Mouse (Mus musculus): Measurements from ENCODE around the gene Dhx58. TPM values are rescaled to one million over a fixed set of nuclear protein-coding genes. Genes with fewer than 3 reads are reported as not detected.

The Dhx58 gene
- 1.7 and 2.0 TPM in 2 replicates for polyA plus RNA-seq (2014; fragmentation: Nextera tagmentation; extraction: Ambion mirVana)

GRCm38 (mm10) chr11:100703851-100704531 lies at the start of gene Dhx58:
Gene Dhx58 (minus strand): TSS chr11:100704271.
- H3K9ac ChIP-seq (ENCODE audit: low read depth, low read length): 0 out of 2 replicates have a peak within 1 kb of the TSS, but pooled peaks have one; percentile 14

GRCm38 (mm10) chr11:100752294-100752693 lies 48.2 kb upstream of the Dhx58 start:
- no peaks in the 10 kb centered on the region for H3K27me3 ChIP-seq (replicated peaks; ENCODE audit: control insufficient read depth, insufficient read depth, low read length)

More at GRCm38 (mm10) chr11:100703851-100704531, at the start of gene Dhx58:
- H3K27ac ChIP-seq (replicated peaks; ENCODE audit: low read depth, low read length): no peak within 1 kb of the TSS
- no peaks in the 10 kb centered on the region for H3K27me3 ChIP-seq (replicated peaks; ENCODE audit: control insufficient read depth, insufficient read depth, low read length)
- H3K4me2 ChIP-seq (ENCODE audit: low read depth, low read length): no peak within 1 kb of the TSS
- 0 out of 2 replicates have a peak, but pooled peaks cover 3% of the 10 kb centered on the region for H3K4me1 ChIP-seq (ENCODE audit: control insufficient read depth, insufficient read depth, low read length)
- no peaks in the 10 kb centered on the region for H3K9me3 ChIP-seq (ENCODE audit: control insufficient read depth, low read length)
- no peak for DNase-seq (ENCODE audit: low spot score)
- H3K4me3 ChIP-seq (ENCODE audit: low read depth, low read length): no peak within 1 kb of the TSS
- no peak for ATAC-seq (ENCODE audit: low read depth)
- peaks cover 48% of the 10 kb centered on the region for H3K36me3 ChIP-seq (ENCODE audit: control insufficient read depth, insufficient read depth, low read length)
- 60% methylated on average over 7 of the region's 7 CpGs for WGBS

GRCm38 (mm10) chr11:100750127-100750526 lies 46.1 kb upstream of the Dhx58 start:
- H3K4me3 ChIP-seq (ENCODE audit: low read depth, low read length): no peak overlapping the region
- H3K4me1 ChIP-seq (ENCODE audit: control insufficient read depth, insufficient read depth, low read length): no peaks in the 10 kb centered on the region
- ATAC-seq (ENCODE audit: low read depth) (no peak), DNase-seq (ENCODE audit: low spot score) (no peak)
- H3K27me3 ChIP-seq (replicated peaks; ENCODE audit: control insufficient read depth, insufficient read depth, low read length): no peaks in the 10 kb centered on the region
- no peak overlapping the region for H3K4me2 ChIP-seq (ENCODE audit: low read depth, low read length)
- no peaks in the 10 kb centered on the region for H3K9me3 ChIP-seq (ENCODE audit: control insufficient read depth, low read length)
- H3K9ac ChIP-seq (ENCODE audit: low read depth, low read length): no peak overlapping the region
- H3K36me3 ChIP-seq (ENCODE audit: control insufficient read depth, insufficient read depth, low read length): no peaks in the 10 kb centered on the region
- H3K27ac ChIP-seq (replicated peaks; ENCODE audit: low read depth, low read length): no peak overlapping the region
- 85% methylated on average over 16 of the region's 16 CpGs for WGBS

More at GRCm38 (mm10) chr11:100752294-100752693, 48.2 kb upstream of the Dhx58 start:
- no peak overlapping the region for H3K4me2 ChIP-seq (ENCODE audit: low read depth, low read length)
- no peaks in the 10 kb centered on the region for H3K9me3 ChIP-seq (ENCODE audit: control insufficient read depth, low read length)
- no peak overlapping the region for H3K9ac ChIP-seq (ENCODE audit: low read depth, low read length)
- H3K36me3 ChIP-seq (ENCODE audit: control insufficient read depth, insufficient read depth, low read length): no peaks in the 10 kb centered on the region
- no peak overlapping the region for H3K27ac ChIP-seq (replicated peaks; ENCODE audit: low read depth, low read length)
- 36% methylated on average over 10 of the region's 10 CpGs for WGBS
- H3K4me3 ChIP-seq (ENCODE audit: low read depth, low read length): no peak overlapping the region
- no peak for DNase-seq (ENCODE audit: low spot score)
- no peak for ATAC-seq (ENCODE audit: low read depth)
- no peaks in the 10 kb centered on the region for H3K4me1 ChIP-seq (ENCODE audit: control insufficient read depth, insufficient read depth, low read length)

GRCm38 (mm10) chr11:100749469-100749868 lies 45.4 kb upstream of the Dhx58 start:
- Histone ChIP-seq H3K4me3 (ENCODE audit: low read depth, low read length) (no peak overlapping the region), H3K9me3 (ENCODE audit: control insufficient read depth, low read length) (no peaks in the 10 kb centered on the region), H3K27me3 (replicated peaks; ENCODE audit: control insufficient read depth, insufficient read depth, low read length) (no peaks in the 10 kb centered on the region), H3K27ac (replicated peaks; ENCODE audit: low read depth, low read length) (no peak overlapping the region), H3K4me1 (ENCODE audit: control insufficient read depth, insufficient read depth, low read length) (no peaks in the 10 kb centered on the region), H3K4me2 (ENCODE audit: low read depth, low read length) (no peak overlapping the region), H3K36me3 (ENCODE audit: control insufficient read depth, insufficient read depth, low read length) (no peaks in the 10 kb centered on the region), H3K9ac (ENCODE audit: low read depth, low read length) (no peak overlapping the region)
- WGBS: 51% methylated on average over 25 of the region's 25 CpGs
- no peak for DNase-seq (ENCODE audit: low spot score)
- ATAC-seq (ENCODE audit: low read depth): no peak

GRCm38 (mm10) chr11:100748620-100749019 lies 44.5 kb upstream of the Dhx58 start:
- H3K4me2 ChIP-seq (ENCODE audit: low read depth, low read length): no peak overlapping the region
- H3K4me1 ChIP-seq (ENCODE audit: control insufficient read depth, insufficient read depth, low read length): no peaks in the 10 kb centered on the region
- DNase-seq (ENCODE audit: low spot score): no peak
- no peaks in the 10 kb centered on the region for H3K9me3 ChIP-seq (ENCODE audit: control insufficient read depth, low read length)
- no peaks in the 10 kb centered on the region for H3K36me3 ChIP-seq (ENCODE audit: control insufficient read depth, insufficient read depth, low read length)
- no peak overlapping the region for H3K4me3 ChIP-seq (ENCODE audit: low read depth, low read length)
- no peak overlapping the region for H3K27ac ChIP-seq (replicated peaks; ENCODE audit: low read depth, low read length)
- WGBS: 67% methylated on average over 4 of the region's 4 CpGs
- H3K27me3 ChIP-seq (replicated peaks; ENCODE audit: control insufficient read depth, insufficient read depth, low read length): no peaks in the 10 kb centered on the region
- ATAC-seq (ENCODE audit: low read depth): no peak
- no peak overlapping the region for H3K9ac ChIP-seq (ENCODE audit: low read depth, low read length)

GRCm38 (mm10) chr11:100747114-100747513 lies 43.0 kb upstream of the Dhx58 start:
- Histone ChIP-seq H3K4me3 (ENCODE audit: low read depth, low read length) (no peak overlapping the region), H3K9ac (ENCODE audit: low read depth, low read length) (no peak overlapping the region), H3K9me3 (ENCODE audit: control insufficient read depth, low read length) (no peaks in the 10 kb centered on the region), H3K4me1 (ENCODE audit: control insufficient read depth, insufficient read depth, low read length) (no peaks in the 10 kb centered on the region), H3K27me3 (replicated peaks; ENCODE audit: control insufficient read depth, insufficient read depth, low read length) (no peaks in the 10 kb centered on the region), H3K27ac (replicated peaks; ENCODE audit: low read depth, low read length) (no peak overlapping the region), H3K36me3 (ENCODE audit: control insufficient read depth, insufficient read depth, low read length) (no peaks in the 10 kb centered on the region), H3K4me2 (ENCODE audit: low read depth, low read length) (no peak overlapping the region)
- DNase-seq (ENCODE audit: low spot score) (no peak), ATAC-seq (ENCODE audit: low read depth) (no peak)
- 71% methylated on average over 5 of the region's 5 CpGs for whole genome bisulfite sequencing

GRCm38 (mm10) chr11:100746546-100746945 lies 42.5 kb upstream of the Dhx58 start:
- H3K9me3 ChIP-seq (ENCODE audit: control insufficient read depth, low read length): no peaks in the 10 kb centered on the region
- no peaks in the 10 kb centered on the region for H3K36me3 ChIP-seq (ENCODE audit: control insufficient read depth, insufficient read depth, low read length)
- H3K4me2 ChIP-seq (ENCODE audit: low read depth, low read length): no peak overlapping the region
- no peak overlapping the region for H3K9ac ChIP-seq (ENCODE audit: low read depth, low read length)
- ATAC-seq (ENCODE audit: low read depth) (no peak), DNase-seq (ENCODE audit: low spot score) (no peak)
- WGBS: 77% methylated on average over 6 of the region's 10 CpGs
- H3K27ac ChIP-seq (replicated peaks; ENCODE audit: low read depth, low read length): no peak overlapping the region
- H3K4me1 ChIP-seq (ENCODE audit: control insufficient read depth, insufficient read depth, low read length): no peaks in the 10 kb centered on the region
- no peak overlapping the region for H3K4me3 ChIP-seq (ENCODE audit: low read depth, low read length)
- no peaks in the 10 kb centered on the region for H3K27me3 ChIP-seq (replicated peaks; ENCODE audit: control insufficient read depth, insufficient read depth, low read length)

GRCm38 (mm10) chr11:100745085-100745484 lies 41.0 kb upstream of the Dhx58 start:
- Histone ChIP-seq H3K4me3 (ENCODE audit: low read depth, low read length) (no peak overlapping the region), H3K9ac (ENCODE audit: low read depth, low read length) (no peak overlapping the region), H3K4me1 (ENCODE audit: control insufficient read depth, insufficient read depth, low read length) (no peaks in the 10 kb centered on the region), H3K36me3 (ENCODE audit: control insufficient read depth, insufficient read depth, low read length) (no peaks in the 10 kb centered on the region), H3K4me2 (ENCODE audit: low read depth, low read length) (no peak overlapping the region), H3K27me3 (replicated peaks; ENCODE audit: control insufficient read depth, insufficient read depth, low read length) (no peaks in the 10 kb centered on the region), H3K27ac (replicated peaks; ENCODE audit: low read depth, low read length) (no peak overlapping the region), H3K9me3 (ENCODE audit: control insufficient read depth, low read length) (no peaks in the 10 kb centered on the region)
- ATAC-seq (ENCODE audit: low read depth) (0 out of 2 replicates have a peak, but pooled peaks have one; percentile 41), DNase-seq (ENCODE audit: low spot score) (peak; percentile 53)
- 20% methylated on average over 6 of the region's 6 CpGs for whole genome bisulfite sequencing

GRCm38 (mm10) chr11:100741348-100741747 lies 37.3 kb upstream of the Dhx58 start:
- Histone ChIP-seq H3K9ac (ENCODE audit: low read depth, low read length) (no peak overlapping the region), H3K27me3 (replicated peaks; ENCODE audit: control insufficient read depth, insufficient read depth, low read length) (no peaks in the 10 kb centered on the region), H3K4me2 (ENCODE audit: low read depth, low read length) (no peak overlapping the region), H3K4me1 (ENCODE audit: control insufficient read depth, insufficient read depth, low read length) (peaks cover 6% of the 10 kb centered on the region; the same call in 1 of the 2 replicates), H3K36me3 (ENCODE audit: control insufficient read depth, insufficient read depth, low read length) (no peaks in the 10 kb centered on the region), H3K27ac (replicated peaks; ENCODE audit: low read depth, low read length) (no peak overlapping the region), H3K4me3 (ENCODE audit: low read depth, low read length) (no peak overlapping the region), H3K9me3 (ENCODE audit: control insufficient read depth, low read length) (no peaks in the 10 kb centered on the region)
- WGBS: 57% methylated on average over 6 of the region's 6 CpGs
- ATAC-seq (ENCODE audit: low read depth): no peak
- no peak for DNase-seq (ENCODE audit: low spot score)

Data from embryonic facial prominence, embryonic 14.5 days (tissue).